Mouse (Mus musculus) heart, embryonic 13.5 days (tissue): ENCODE results near the gene Smc3. TPM values are rescaled to one million over a fixed set of nuclear protein-coding genes. Genes with fewer than 3 reads are reported as not detected.
"Not testable (repeated sequence)": the region's sequence is repeated elsewhere in the genome, so short reads cannot be mapped to it uniquely, and the experiment has no call there.

Source experiments
- ATAC-seq: fragments of 200-750 bp; cut with Nextera tagmentation; 2 replicates; pipeline ENCODE4 v1.8.0; 2017; ENCODE audit warnings: moderate TSS enrichment; ENCODE audit not compliant: insufficient number of reproducible peaks, low FRiP score, low TSS enrichment; ENCODE audit errors: extremely low read depth
- H3K27ac ChIP-seq: fragments of 300-500 bp; sonication (generic); replicated peaks from 2 replicates; pipeline ENCODE4 v1.5.1; 2015; ENCODE audit warnings: moderate library complexity, mild to moderate bottlenecking, inconsistent platforms
- H3K27me3 ChIP-seq: fragments of 300-500 bp; sonication (generic); replicated peaks from 2 replicates; pipeline ENCODE4 v1.6.1; 2015; ENCODE audit warnings: mild to moderate bottlenecking, inconsistent platforms
- H3K36me3 ChIP-seq: fragments of 300-500 bp; sonication (generic); 2 replicates; pipeline ENCODE4 v1.6.1; 2015; ENCODE audit warnings: mild to moderate bottlenecking, inconsistent platforms
- H3K4me1 ChIP-seq: fragments of 300-500 bp; sonication (generic); 2 replicates; pipeline ENCODE4 v1.6.1; 2015; ENCODE audit warnings: inconsistent platforms
- H3K4me2 ChIP-seq: fragments of 300-500 bp; sonication (generic); 2 replicates; pipeline ENCODE4 v1.6.1; 2015; ENCODE audit warnings: inconsistent platforms, mild to moderate bottlenecking, moderate library complexity
- H3K4me3 ChIP-seq: fragments of 300-500 bp; sonication (generic); 2 replicates; pipeline ENCODE4 v1.5.1; 2015; ENCODE audit warnings: moderate library complexity, mild to moderate bottlenecking, inconsistent platforms
- H3K9ac ChIP-seq: fragments of 300-500 bp; sonication (generic); 2 replicates; pipeline ENCODE4 v1.6.1; 2015; ENCODE audit warnings: inconsistent platforms, mild to moderate bottlenecking, moderate library complexity
- H3K9me3 ChIP-seq: fragments of 300-500 bp; sonication (generic); 2 replicates; pipeline ENCODE4 v1.6.1; 2016; ENCODE audit warnings: inconsistent platforms
- WGBS: fragments of 180-500 bp; shearing (Covaris S2); methylation state at CpG from one replicate; pipeline ENCODE4 v1.1.7; 2015; ENCODE audit warnings: mixed read lengths; 5-methylcytosine and 5-hydroxymethylcytosine counted together
- polyA plus RNA-seq: library from polyadenylated mRNA; unstranded; fragments of >200 nt; fragmentation: Nextera tagmentation; extraction: Ambion mirVana; gene quantifications from 2 replicates; pipeline ENCODE4 v1.2.1, GENCODE M21; 2015

Smc3 gene
- polyA plus RNA-seq, 1 experiment from 2014 or later = 38.3 TPM

DNA sequence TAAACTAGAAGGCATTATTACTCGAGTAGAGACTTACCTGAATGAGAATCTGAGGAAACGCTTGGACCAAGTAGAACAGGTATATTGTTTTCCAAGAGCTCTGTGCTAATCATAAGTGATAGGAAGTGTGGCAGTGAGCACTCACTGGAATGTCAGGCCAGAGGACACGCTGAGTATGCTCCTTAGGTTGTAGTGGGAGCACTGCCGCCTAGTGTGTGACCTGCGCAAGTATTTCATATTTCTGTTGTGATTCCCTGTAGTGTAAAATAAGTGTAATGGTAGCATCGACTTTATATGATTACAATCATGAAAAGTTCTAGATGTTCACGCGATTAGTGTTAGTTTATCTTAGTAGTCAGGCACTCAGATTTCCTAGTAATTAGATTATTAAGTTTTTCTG, 38.5 kb downstream of the Smc3 start:
- no peak overlapping the region for H3K4me3 ChIP-seq
- no peak for ATAC-seq
- no peak overlapping the region for H3K9ac ChIP-seq
- no peak overlapping the region for H3K4me2 ChIP-seq
- H3K27ac ChIP-seq = no peak overlapping the region
- H3K9me3 ChIP-seq = no peaks in the 10 kb centered on the region
- 80% methylated on average over 8 of the region's 8 CpGs for whole genome bisulfite sequencing
- H3K36me3 ChIP-seq = peaks cover 91% of the 10 kb centered on the region
- no peaks in the 10 kb centered on the region for H3K4me1 ChIP-seq
- no peaks in the 10 kb centered on the region for H3K27me3 ChIP-seq

DNA sequence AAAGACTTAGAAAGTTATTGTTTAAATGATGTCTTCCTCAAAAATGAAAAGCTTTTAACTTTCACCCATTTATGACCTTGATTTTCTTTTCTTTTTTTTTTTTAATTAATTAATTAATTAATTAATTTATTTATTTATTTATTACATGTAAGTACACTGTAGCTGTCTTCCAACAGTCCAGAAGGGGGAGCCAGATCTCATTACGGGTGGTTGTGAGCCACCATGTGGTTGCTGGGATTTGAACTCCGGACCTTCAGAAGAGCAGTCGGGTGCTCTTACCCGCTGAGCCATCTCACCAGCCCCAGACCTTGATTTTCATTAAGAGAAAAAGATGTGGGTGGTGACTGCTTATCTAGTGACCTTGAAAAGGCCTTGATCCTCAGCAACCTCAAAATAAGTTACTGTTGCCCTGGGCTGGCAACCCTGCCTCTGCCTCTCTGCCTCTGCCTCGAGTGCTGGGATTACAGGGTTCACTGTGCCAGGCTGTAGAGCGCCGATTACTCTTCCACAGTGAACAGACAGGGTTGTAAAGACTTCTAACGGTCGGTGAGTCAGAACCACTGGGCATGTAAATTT, 43.9 kb downstream of the Smc3 start:
- H3K4me1 ChIP-seq = peaks cover 8% of the 10 kb centered on the region
- H3K4me3 ChIP-seq = no peak overlapping the region
- H3K27me3 ChIP-seq = no peaks in the 10 kb centered on the region
- WGBS = 84% methylated on average over 9 of the region's 9 CpGs
- ATAC-seq = no peak
- H3K4me2 ChIP-seq = no peak overlapping the region
- H3K9ac ChIP-seq = no peak overlapping the region
- H3K27ac ChIP-seq = no peak overlapping the region
- no peaks in the 10 kb centered on the region for H3K9me3 ChIP-seq
- peaks cover 81% of the 10 kb centered on the region for H3K36me3 ChIP-seq

- H3K27me3 ChIP-seq = no peaks in the 10 kb centered on the region
- no peak overlapping the region for H3K27ac ChIP-seq
- 79% methylated on average over 9 of the region's 9 CpGs for WGBS
- peaks cover 30% of the 10 kb centered on the region for H3K4me1 ChIP-seq
- no peak for ATAC-seq
- H3K9ac ChIP-seq = no peak overlapping the region
- peaks cover 55% of the 10 kb centered on the region for H3K36me3 ChIP-seq
- H3K4me2 ChIP-seq = no peak overlapping the region
- no peaks in the 10 kb centered on the region for H3K9me3 ChIP-seq
- no peak overlapping the region for H3K4me3 ChIP-seq
Observed at GRCm38 (mm10) chr19:53647301-53647700, 47.1 kb downstream of the Smc3 start.

DNA sequence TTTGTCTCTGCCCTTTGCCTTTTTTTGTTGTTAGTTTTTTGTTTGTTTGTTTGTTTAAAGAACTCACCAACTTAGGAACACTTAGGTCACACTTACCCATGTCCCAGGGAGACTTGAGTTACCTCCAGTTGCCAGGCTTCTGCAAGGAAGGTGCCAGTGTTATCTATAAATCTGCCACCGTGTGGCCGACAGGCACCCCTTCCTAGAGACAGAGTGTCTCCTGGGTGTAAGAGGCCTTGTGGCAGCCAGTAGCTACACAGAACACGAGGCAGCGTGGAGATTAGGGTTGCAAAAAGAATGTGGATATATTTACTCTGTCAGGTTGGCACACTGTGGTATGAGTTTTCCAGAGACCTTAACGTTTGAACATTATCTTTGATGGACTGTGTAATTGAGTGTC, 47.9 kb downstream of the Smc3 start:
- Histone ChIP-seq H3K36me3 (peaks cover 51% of the 10 kb centered on the region), H3K9ac (0 out of 2 replicates have a peak overlapping the region, but pooled peaks have one; percentile 1), H3K4me3 (no peak overlapping the region), H3K4me2 (no peak overlapping the region), H3K4me1 (peaks cover 37% of the 10 kb centered on the region), H3K27me3 (no peaks in the 10 kb centered on the region), H3K9me3 (no peaks in the 10 kb centered on the region), H3K27ac (0 out of 2 replicates have a peak overlapping the region, but pooled peaks have one; percentile 36)
- 27% methylated on average over 5 of the region's 5 CpGs for WGBS
- no peak for ATAC-seq

GRCm38 (mm10) chr19:53648802-53649236, 48.6 kb downstream of the Smc3 start:
- Histone ChIP-seq H3K4me2 (peak overlapping the region; percentile 37), H3K27ac (peak overlapping the region; percentile 60), H3K27me3 (no peaks in the 10 kb centered on the region), H3K4me3 (no peak overlapping the region), H3K9ac (peak overlapping the region; percentile 45), H3K9me3 (no peaks in the 10 kb centered on the region), H3K36me3 (peaks cover 43% of the 10 kb centered on the region), H3K4me1 (peaks cover 45% of the 10 kb centered on the region)
- WGBS = 35% methylated on average over 10 of the region's 10 CpGs
- peak; percentile 12; the same call in 1 of the 2 replicates for ATAC-seq

GRCm38 (mm10) chr19:53649361-53649760, 49.2 kb downstream of the Smc3 start:
- ATAC-seq = no peak
- Histone ChIP-seq H3K27me3 (no peaks in the 10 kb centered on the region), H3K36me3 (peaks cover 39% of the 10 kb centered on the region), H3K4me2 (no peak overlapping the region), H3K27ac (peak overlapping the region; percentile 60), H3K4me1 (peaks cover 50% of the 10 kb centered on the region), H3K4me3 (no peak overlapping the region), H3K9me3 (no peaks in the 10 kb centered on the region), H3K9ac (peak overlapping the region; percentile 45; the same call in 1 of the 2 replicates)
- WGBS = 69% methylated on average over 6 of the region's 6 CpGs

DNA sequence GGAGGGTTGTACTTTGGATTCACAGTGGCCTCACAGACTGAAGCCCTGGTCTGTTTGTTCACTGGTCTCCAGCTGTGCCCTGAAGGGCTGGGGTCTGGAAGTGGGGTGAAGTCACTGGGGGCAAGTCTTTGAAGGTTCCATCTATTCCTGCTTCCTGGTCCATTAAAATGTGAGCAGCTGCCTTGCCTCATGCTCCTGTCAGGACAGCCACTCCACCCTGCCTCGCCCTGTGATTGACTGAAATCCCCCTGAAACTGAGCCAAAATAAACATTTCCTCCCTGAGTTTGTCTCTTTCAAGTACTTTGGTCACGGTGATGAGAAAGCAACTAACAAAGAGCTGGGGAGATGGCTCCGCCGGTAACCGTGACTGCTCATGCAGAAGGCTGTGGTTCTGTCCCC, 49.6 kb downstream of the Smc3 start:
- Histone ChIP-seq H3K4me2 (no peak overlapping the region), H3K9ac (no peak overlapping the region), H3K9me3 (no peaks in the 10 kb centered on the region), H3K4me3 (no peak overlapping the region), H3K27ac (peak overlapping the region; percentile 60; the same call in 1 of the 2 replicates), H3K4me1 (peaks cover 55% of the 10 kb centered on the region), H3K27me3 (no peaks in the 10 kb centered on the region), H3K36me3 (peaks cover 36% of the 10 kb centered on the region)
- 57% methylated on average over 5 of the region's 5 CpGs for WGBS
- ATAC-seq = no peak

DNA sequence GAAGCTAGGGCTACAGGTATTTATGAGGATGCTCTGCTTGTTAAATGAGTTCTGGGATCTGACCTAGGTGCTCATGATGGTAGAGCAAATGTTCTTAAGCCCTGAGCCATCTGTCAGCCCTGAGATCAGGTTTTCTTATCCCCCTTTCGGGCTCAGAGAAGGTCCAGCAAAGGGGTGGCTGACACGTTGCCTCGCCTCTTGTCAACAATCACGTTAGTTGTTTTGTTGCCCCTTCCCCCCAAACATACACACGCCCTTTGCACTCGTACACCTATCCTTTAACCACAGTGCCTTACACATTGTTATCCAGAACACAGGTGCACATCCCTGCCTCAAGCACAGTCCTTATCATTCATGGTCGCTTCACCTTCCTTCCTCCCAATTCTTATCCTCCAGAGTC, 50.7 kb downstream of the Smc3 start:
- Histone ChIP-seq H3K4me3 (no peak overlapping the region), H3K9ac (no peak overlapping the region), H3K9me3 (no peaks in the 10 kb centered on the region), H3K27ac (no peak overlapping the region), H3K4me2 (no peak overlapping the region), H3K36me3 (peaks cover 26% of the 10 kb centered on the region), H3K27me3 (no peaks in the 10 kb centered on the region), H3K4me1 (peaks cover 60% of the 10 kb centered on the region)
- ATAC-seq = no peak
- WGBS = 68% methylated on average over 7 of the region's 7 CpGs

- Histone ChIP-seq H3K36me3 (peaks cover 13% of the 10 kb centered on the region), H3K9me3 (no peaks in the 10 kb centered on the region), H3K4me1 (peaks cover 61% of the 10 kb centered on the region), H3K9ac (0 out of 2 replicates have a peak overlapping the region, but pooled peaks have one; percentile 40), H3K27me3 (no peaks in the 10 kb centered on the region), H3K27ac (peak overlapping the region; percentile 95), H3K4me2 (no peak overlapping the region), H3K4me3 (no peak overlapping the region)
- no peak for ATAC-seq
- 64% methylated on average over 9 of the region's 9 CpGs for WGBS
Observed at GRCm38 (mm10) chr19:53652267-53652666, 52.1 kb downstream of the Smc3 start.

- ATAC-seq = peak; percentile 52; the same call in 1 of the 2 replicates
- H3K9me3 ChIP-seq = no peaks in the 10 kb centered on the region
- H3K4me3 ChIP-seq = peak overlapping the region; percentile 31
- H3K4me2 ChIP-seq = peak overlapping the region; percentile 57
- peaks cover 64% of the 10 kb centered on the region for H3K4me1 ChIP-seq
- 37% methylated on average over 20 of the region's 20 CpGs for WGBS
- H3K9ac ChIP-seq = peak overlapping the region; percentile 72
- H3K36me3 ChIP-seq = peaks cover 5% of the 10 kb centered on the region
- no peaks in the 10 kb centered on the region for H3K27me3 ChIP-seq
- H3K27ac ChIP-seq = peak overlapping the region; percentile 95
Observed at GRCm38 (mm10) chr19:53653624-53654467, 53.6 kb downstream of the Smc3 start.

DNA sequence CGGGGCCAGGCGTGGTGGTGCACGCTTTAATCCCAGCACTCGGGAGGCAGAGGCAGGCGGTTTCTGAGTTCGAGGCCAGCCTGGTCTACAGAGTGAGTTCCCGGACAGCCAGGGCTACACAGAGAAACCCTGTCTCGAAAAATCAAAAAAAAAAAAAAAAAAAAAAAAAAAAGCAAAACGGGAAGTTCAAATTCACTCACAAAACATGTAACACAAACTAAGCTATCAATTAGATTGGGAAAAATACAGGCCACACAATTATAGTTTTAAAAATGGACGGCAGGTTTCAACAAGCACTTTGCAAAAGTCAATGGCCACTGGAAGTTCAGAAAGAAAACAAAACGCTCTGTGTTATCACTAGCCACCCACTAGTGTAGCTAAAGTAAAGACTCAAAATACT, 56.2 kb downstream of the Smc3 start:
- H3K36me3 ChIP-seq, H3K9me3 ChIP-seq, H3K9ac ChIP-seq, H3K27ac ChIP-seq, ATAC-seq, H3K27me3 ChIP-seq, H3K4me2 ChIP-seq, H3K4me3 ChIP-seq: not testable (repeated sequence)
- WGBS = 82% methylated on average over 11 of the region's 11 CpGs
- peaks cover 58% of the 10 kb centered on the region for H3K4me1 ChIP-seq
